Mouse (Mus musculus): ENCODE results near the gene Dnmt3b. TPM values are rescaled to one million over a fixed set of nuclear protein-coding genes. Genes with fewer than 3 reads are reported as not detected.

The Dnmt3b gene
- total and polyA plus RNA-seq, 2 experiments from 2014 or later, result 1.7 to 5.3 TPM

DNA sequence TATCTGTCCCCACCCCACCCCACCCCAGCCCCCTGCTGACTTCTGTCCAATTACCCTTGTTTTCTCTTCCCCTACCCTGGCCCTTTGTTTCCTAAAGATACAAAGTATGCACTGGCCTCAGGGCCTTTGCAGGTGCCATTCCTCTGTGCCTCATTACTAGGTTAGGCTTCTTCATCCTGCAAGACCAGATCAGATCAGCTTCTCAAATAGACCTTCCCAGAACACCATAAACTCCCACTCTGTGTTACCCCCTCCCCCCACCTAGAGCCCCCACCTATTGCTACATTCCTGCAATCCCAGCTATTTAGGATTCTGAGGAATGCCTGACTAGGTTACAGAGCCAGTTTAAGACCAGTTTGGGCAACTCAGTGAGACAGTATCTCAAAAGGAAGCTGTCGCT lies 37.5 kb upstream of the Dnmt3b start:
- Histone ChIP-seq H3K4me1 (ENCODE audit: insufficient read depth, low read length) (0 out of 2 replicates have a peak, but pooled peaks cover 7% of the 10 kb centered on the region), H3K4me2 (ENCODE audit: low read depth, low read length, poor library complexity, severe bottlenecking) (no peak overlapping the region), H3K9me3 (ENCODE audit: low read length) (no peaks in the 10 kb centered on the region), H3K4me3 (ENCODE audit: low read depth, low read length) (no peak overlapping the region), H3K36me3 (ENCODE audit: insufficient read depth, low read length) (0 out of 2 replicates have a peak, but pooled peaks cover 3% of the 10 kb centered on the region), H3K9ac (replicated peaks; ENCODE audit: low read length, poor library complexity, severe bottlenecking) (no peak overlapping the region), H3K27me3 (ENCODE audit: insufficient read depth, low read length) (no peaks in the 10 kb centered on the region), H3K27ac (ENCODE audit: low read depth, low read length) (no peak overlapping the region)
- no peak for DNase-seq (ENCODE audit: low spot score)
- 85% methylated on average over 1 of the region's 1 CpGs for WGBS
- TF ChIP-seq CTCF (IDR thresholded peaks at IDR 0.05), result no peak
- no peak for ATAC-seq (ENCODE audit: low FRiP score)

DNA sequence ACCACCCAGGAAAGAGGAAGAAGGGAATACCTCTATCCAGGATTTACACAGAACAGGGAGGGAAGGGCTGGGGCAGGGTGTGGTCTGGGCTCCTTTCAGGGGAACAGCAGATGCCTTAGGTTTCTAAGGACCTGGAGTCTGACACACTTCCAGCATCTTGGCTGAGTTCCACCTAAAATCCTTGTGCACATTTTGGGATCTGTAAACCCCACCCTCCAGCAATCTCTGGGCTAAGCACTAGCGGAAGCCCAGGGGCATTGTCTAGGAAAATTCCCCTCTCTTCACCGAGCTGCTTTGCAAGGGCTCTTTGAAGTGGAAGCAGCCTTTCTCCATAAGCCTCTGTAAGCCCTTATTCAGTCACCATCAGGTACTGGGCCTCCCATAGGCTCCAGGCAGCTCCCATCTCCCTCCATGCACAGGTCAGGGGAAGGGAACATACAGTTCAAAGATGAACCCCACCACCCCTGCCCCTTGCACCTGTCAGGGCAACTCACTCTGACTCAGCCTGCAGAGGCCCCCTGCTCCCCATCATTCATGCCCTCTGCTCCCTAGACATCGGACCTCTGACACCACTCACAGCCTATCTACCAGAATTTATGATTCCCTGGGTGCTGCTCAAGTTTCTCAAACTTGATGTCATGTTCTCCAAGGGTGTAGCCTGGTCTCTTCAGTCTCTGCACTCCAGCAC lies 36.5 kb upstream of the Dnmt3b start:
- DNase-seq (ENCODE audit: low spot score) (no peak), ATAC-seq (ENCODE audit: low FRiP score) (no peak)
- Histone ChIP-seq H3K9ac (replicated peaks; ENCODE audit: low read length, poor library complexity, severe bottlenecking) (no peak overlapping the region), H3K27ac (ENCODE audit: low read depth, low read length) (no peak overlapping the region), H3K4me1 (ENCODE audit: insufficient read depth, low read length) (0 out of 2 replicates have a peak, but pooled peaks cover 7% of the 10 kb centered on the region), H3K36me3 (ENCODE audit: insufficient read depth, low read length) (peaks cover 4% of the 10 kb centered on the region; the same call in 1 of the 2 replicates), H3K4me2 (ENCODE audit: low read depth, low read length, poor library complexity, severe bottlenecking) (no peak overlapping the region), H3K4me3 (ENCODE audit: low read depth, low read length) (no peak overlapping the region), H3K9me3 (ENCODE audit: low read length) (no peaks in the 10 kb centered on the region), H3K27me3 (ENCODE audit: insufficient read depth, low read length) (no peaks in the 10 kb centered on the region)
- no peak for TF ChIP-seq CTCF (IDR thresholded peaks at IDR 0.05)
- WGBS, result 28% methylated on average over 3 of the region's 3 CpGs

DNA sequence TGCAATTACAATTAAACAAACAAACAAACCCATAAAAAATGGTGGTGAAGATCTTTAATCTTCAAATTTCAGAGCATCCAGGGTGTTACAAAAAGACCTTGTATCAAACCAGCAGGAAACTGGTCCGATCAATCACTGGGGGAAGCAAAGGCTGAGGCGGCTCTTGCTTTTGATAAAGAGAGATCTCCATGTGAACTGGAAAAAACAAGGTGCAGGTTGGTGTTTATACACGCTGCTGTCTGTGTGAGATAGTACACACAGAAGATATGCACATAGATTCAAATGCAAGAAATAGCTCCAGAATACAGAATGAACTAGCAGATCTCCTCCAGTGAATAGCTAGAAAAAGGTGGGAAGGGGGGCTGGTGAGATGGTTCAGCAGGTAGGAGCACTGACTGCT lies 32.4 kb upstream of the Dnmt3b start:
- Histone ChIP-seq H3K9ac (replicated peaks; ENCODE audit: low read length, poor library complexity, severe bottlenecking) (no peak overlapping the region), H3K27ac (ENCODE audit: low read depth, low read length) (no peak overlapping the region), H3K36me3 (ENCODE audit: insufficient read depth, low read length) (peaks cover 36% of the 10 kb centered on the region), H3K4me2 (ENCODE audit: low read depth, low read length, poor library complexity, severe bottlenecking) (no peak overlapping the region), H3K27me3 (ENCODE audit: insufficient read depth, low read length) (no peaks in the 10 kb centered on the region), H3K9me3 (ENCODE audit: low read length) (no peaks in the 10 kb centered on the region), H3K4me1 (ENCODE audit: insufficient read depth, low read length) (no peaks in the 10 kb centered on the region), H3K4me3 (ENCODE audit: low read depth, low read length) (no peak overlapping the region)
- no peak for TF ChIP-seq CTCF (IDR thresholded peaks at IDR 0.05)
- DNase-seq (ENCODE audit: low spot score) (no peak), ATAC-seq (ENCODE audit: low FRiP score) (no peak)
- WGBS, result 96% methylated on average over 3 of the region's 3 CpGs

DNA sequence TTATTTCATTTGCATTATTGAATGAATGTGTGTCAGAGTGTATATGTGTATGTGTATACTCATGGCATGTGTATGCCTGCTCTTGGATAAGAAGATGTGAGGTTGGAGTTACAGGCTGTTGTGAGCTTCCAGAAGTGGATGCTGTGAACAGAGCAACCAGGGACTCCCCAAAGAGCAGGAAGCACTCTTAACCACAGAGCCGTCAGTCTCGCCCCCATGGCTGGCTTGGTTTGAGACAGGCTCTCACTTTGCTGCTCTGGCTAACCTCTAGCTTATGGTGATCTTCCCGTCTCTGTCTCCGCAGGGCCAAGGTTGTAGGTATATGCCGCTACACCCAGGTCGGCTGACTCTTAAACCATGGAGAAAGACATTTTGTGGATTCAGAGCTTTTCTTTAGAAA lies 30.8 kb upstream of the Dnmt3b start:
- 89% methylated on average over 6 of the region's 6 CpGs for WGBS
- Histone ChIP-seq H3K4me3 (ENCODE audit: low read depth, low read length) (no peak overlapping the region), H3K4me2 (ENCODE audit: low read depth, low read length, poor library complexity, severe bottlenecking) (no peak overlapping the region), H3K27me3 (ENCODE audit: insufficient read depth, low read length) (no peaks in the 10 kb centered on the region), H3K9me3 (ENCODE audit: low read length) (no peaks in the 10 kb centered on the region), H3K9ac (replicated peaks; ENCODE audit: low read length, poor library complexity, severe bottlenecking) (no peak overlapping the region), H3K4me1 (ENCODE audit: insufficient read depth, low read length) (no peaks in the 10 kb centered on the region), H3K27ac (ENCODE audit: low read depth, low read length) (no peak overlapping the region), H3K36me3 (ENCODE audit: insufficient read depth, low read length) (peaks cover 48% of the 10 kb centered on the region)
- no peak for TF ChIP-seq CTCF (IDR thresholded peaks at IDR 0.05)
- DNase-seq (ENCODE audit: low spot score), result no peak
- no peak for ATAC-seq (ENCODE audit: low FRiP score)

DNA sequence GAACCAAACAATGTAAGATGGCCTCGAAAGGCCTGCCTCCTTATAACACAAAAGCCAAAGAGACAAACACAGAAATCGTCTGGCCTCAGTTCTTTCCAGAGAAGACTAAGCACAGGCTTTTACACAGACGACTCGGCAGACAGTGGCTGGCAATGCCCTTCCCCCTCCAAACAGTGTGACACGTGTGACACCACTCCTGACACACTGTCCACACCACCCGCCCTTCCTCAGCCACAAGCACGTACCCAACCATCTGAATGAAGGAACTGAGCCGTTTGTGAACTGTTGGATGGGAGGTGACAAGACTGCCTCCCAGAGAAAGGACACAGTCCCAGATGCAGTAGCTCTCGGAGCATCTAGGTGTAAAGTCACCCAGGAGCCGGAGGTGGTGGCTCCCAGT lies 30.4 kb upstream of the Dnmt3b start:
- Histone ChIP-seq H3K27me3 (ENCODE audit: insufficient read depth, low read length) (no peaks in the 10 kb centered on the region), H3K36me3 (ENCODE audit: insufficient read depth, low read length) (peaks cover 52% of the 10 kb centered on the region), H3K27ac (ENCODE audit: low read depth, low read length) (no peak overlapping the region), H3K4me3 (ENCODE audit: low read depth, low read length) (no peak overlapping the region), H3K9me3 (ENCODE audit: low read length) (no peaks in the 10 kb centered on the region), H3K4me1 (ENCODE audit: insufficient read depth, low read length) (no peaks in the 10 kb centered on the region), H3K9ac (replicated peaks; ENCODE audit: low read length, poor library complexity, severe bottlenecking) (no peak overlapping the region), H3K4me2 (ENCODE audit: low read depth, low read length, poor library complexity, severe bottlenecking) (no peak overlapping the region)
- 81% methylated on average over 10 of the region's 10 CpGs for WGBS
- ATAC-seq (ENCODE audit: low FRiP score) (no peak), DNase-seq (ENCODE audit: low spot score) (no peak)
- no peak for TF ChIP-seq CTCF (IDR thresholded peaks at IDR 0.05)

DNA sequence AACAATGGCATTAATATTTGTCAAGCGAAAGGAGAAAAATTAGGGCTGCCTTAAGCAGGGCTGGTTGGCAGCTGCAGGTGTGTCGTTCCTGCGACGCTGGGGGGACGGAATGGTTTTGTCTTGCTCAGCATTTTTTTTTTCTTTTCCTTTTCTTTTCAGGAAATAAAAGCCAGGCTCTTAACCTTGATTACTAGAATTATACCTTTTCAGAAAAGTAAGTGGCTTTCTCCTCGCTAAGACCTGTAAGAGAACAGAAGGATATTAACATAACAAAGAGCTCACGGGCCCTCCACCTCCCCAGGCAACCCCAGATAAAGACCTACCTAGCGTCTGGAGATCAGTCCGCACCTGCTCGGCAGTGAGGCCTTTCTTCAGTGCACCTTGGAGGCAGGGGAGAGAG lies 26.8 kb upstream of the Dnmt3b start:
- DNase-seq (ENCODE audit: low spot score) (no peak), ATAC-seq (ENCODE audit: low FRiP score) (no peak)
- Histone ChIP-seq H3K27me3 (ENCODE audit: insufficient read depth, low read length) (no peaks in the 10 kb centered on the region), H3K4me1 (ENCODE audit: insufficient read depth, low read length) (no peaks in the 10 kb centered on the region), H3K9me3 (ENCODE audit: low read length) (no peaks in the 10 kb centered on the region), H3K27ac (ENCODE audit: low read depth, low read length) (no peak overlapping the region), H3K4me2 (ENCODE audit: low read depth, low read length, poor library complexity, severe bottlenecking) (no peak overlapping the region), H3K4me3 (ENCODE audit: low read depth, low read length) (no peak overlapping the region), H3K36me3 (ENCODE audit: insufficient read depth, low read length) (peaks cover 73% of the 10 kb centered on the region), H3K9ac (replicated peaks; ENCODE audit: low read length, poor library complexity, severe bottlenecking) (no peak overlapping the region)
- 46% methylated on average over 10 of the region's 10 CpGs for WGBS
- no peak for TF ChIP-seq CTCF (IDR thresholded peaks at IDR 0.05)
